Mouse (Mus musculus) stomach, embryonic 15.5 days (tissue): ENCODE measurements around the gene Gm13277. TPM values are rescaled to one million over a fixed set of nuclear protein-coding genes. Genes with fewer than 3 reads are reported as not detected.
"Not testable (repeated sequence)": the region's sequence is repeated elsewhere in the genome, so short reads cannot be mapped to it uniquely, and the experiment has no call there.

ENCODE experiments used
- ATAC-seq: fragments of 200-750 bp; cut with Nextera tagmentation; 2 replicates; pipeline ENCODE4 v1.8.0; 2017; ENCODE audit warnings: low read depth, moderate number of reproducible peaks, moderate TSS enrichment; ENCODE audit not compliant: insufficient read depth, low FRiP score
- H3K27ac ChIP-seq: fragments of 300-500 bp; sonication (generic); 2 replicates; pipeline ENCODE4 v1.5.1; 2015; ENCODE audit warnings: mild to moderate bottlenecking, inconsistent platforms
- H3K27me3 ChIP-seq: fragments of 300-500 bp; sonication (generic); replicated peaks from 2 replicates; pipeline ENCODE4 v1.6.1; 2015; ENCODE audit warnings: inconsistent platforms
- H3K36me3 ChIP-seq: fragments of 300-500 bp; sonication (generic); 2 replicates; pipeline ENCODE4 v1.6.1; 2015; ENCODE audit warnings: inconsistent platforms
- H3K4me1 ChIP-seq: fragments of 300-500 bp; sonication (generic); 2 replicates; pipeline ENCODE4 v1.6.1; 2015; ENCODE audit warnings: inconsistent platforms
- H3K4me2 ChIP-seq: fragments of 300-500 bp; sonication (generic); 2 replicates; pipeline ENCODE4 v1.6.1; 2015; ENCODE audit warnings: mild to moderate bottlenecking, inconsistent platforms
- H3K4me3 ChIP-seq: fragments of 300-500 bp; sonication (generic); replicated peaks from 2 replicates; pipeline ENCODE4 v1.5.1; 2015; ENCODE audit warnings: inconsistent platforms
- H3K9ac ChIP-seq: fragments of 300-500 bp; sonication (generic); 2 replicates; pipeline ENCODE4 v1.6.1; 2015; ENCODE audit warnings: inconsistent platforms
- H3K9me3 ChIP-seq: fragments of 300-500 bp; sonication (generic); 2 replicates; pipeline ENCODE4 v1.6.1; 2016; ENCODE audit warnings: inconsistent platforms
- WGBS: fragments of 180-500 bp; shearing (Covaris S2); methylation state at CpG from one replicate; pipeline ENCODE4 v1.1.7; 2015; 5-methylcytosine and 5-hydroxymethylcytosine counted together
- polyA plus RNA-seq: library from polyadenylated mRNA; unstranded; fragments of >200 nt; fragmentation: Nextera tagmentation; extraction: Ambion mirVana; gene quantifications from 2 replicates; pipeline ENCODE4 v1.2.1, GENCODE M21; 2015

The Gm13277 gene
- polyA plus RNA-seq, 1 experiment from 2014 or later = not detected

DNA sequence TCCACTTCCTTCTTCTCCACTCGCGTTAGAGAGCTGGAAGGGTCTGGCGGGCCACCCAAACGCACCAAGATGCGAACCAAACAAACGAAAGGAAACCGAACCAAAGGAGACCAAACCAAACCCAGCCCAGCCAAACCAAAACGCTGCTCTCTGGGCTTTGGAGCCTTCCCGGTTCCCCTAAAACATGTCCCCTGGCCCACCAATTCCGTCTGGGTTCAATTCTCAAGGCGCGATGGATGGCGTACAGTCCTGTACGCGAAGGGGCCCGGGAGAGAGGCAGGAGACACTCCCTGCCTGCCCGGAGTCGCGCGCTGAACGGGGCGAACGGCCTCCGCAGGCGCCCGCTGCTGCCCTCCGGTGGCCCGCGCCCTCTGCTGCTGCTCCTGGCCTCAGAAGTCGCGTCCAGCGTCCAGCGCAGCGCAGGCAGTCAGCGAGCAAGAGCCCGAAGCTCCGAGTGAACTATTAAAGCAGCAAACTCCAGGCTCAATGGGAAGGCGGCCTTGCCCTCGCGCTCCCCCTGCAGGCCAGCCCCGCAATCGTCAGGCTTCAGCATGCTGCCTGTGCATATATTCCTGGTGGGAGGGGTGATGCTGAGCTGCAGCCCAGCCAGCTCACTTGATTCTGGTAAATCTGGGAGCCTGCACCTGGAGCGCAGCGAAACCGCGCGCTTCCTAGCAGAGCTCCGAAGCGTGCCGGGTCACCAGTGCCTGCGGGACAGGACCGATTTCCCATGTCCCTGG, 5.7 kb downstream of the Gm13277 start, which contains the start of gene Gm13275:
Gm13275 (plus strand) TSS at position 552 of the 740 bp plus-strand sequence.
- not testable (repeated sequence) for H3K27ac ChIP-seq, H3K9me3 ChIP-seq, H3K4me1 ChIP-seq, ATAC-seq, H3K4me2 ChIP-seq, H3K27me3 ChIP-seq, H3K36me3 ChIP-seq, H3K4me3 ChIP-seq, H3K9ac ChIP-seq
- 0% methylated on average over 7 of the region's 52 CpGs for WGBS

DNA sequence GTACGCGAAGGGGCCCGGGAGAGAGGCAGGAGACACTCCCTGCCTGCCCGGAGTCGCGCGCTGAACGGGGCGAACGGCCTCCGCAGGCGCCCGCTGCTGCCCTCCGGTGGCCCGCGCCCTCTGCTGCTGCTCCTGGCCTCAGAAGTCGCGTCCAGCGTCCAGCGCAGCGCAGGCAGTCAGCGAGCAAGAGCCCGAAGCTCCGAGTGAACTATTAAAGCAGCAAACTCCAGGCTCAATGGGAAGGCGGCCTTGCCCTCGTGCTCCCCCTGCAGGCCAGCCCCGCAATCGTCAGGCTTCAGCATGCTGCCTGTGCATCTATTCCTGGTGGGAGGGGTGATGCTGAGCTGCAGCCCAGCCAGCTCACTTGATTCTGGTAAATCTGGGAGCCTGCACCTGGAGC, 8.7 kb downstream of the Gm13277 start, which contains the start of gene Gm13279:
Gm13279 (plus strand) TSS at position 301 of the 400 bp plus-strand sequence.
- not testable (repeated sequence) for H3K4me2 ChIP-seq, H3K36me3 ChIP-seq, H3K9me3 ChIP-seq, H3K9ac ChIP-seq, H3K27ac ChIP-seq, H3K4me1 ChIP-seq, H3K27me3 ChIP-seq, H3K4me3 ChIP-seq, ATAC-seq
- no CpG with 5 or more reads among the region's 28 CpGs for WGBS

DNA sequence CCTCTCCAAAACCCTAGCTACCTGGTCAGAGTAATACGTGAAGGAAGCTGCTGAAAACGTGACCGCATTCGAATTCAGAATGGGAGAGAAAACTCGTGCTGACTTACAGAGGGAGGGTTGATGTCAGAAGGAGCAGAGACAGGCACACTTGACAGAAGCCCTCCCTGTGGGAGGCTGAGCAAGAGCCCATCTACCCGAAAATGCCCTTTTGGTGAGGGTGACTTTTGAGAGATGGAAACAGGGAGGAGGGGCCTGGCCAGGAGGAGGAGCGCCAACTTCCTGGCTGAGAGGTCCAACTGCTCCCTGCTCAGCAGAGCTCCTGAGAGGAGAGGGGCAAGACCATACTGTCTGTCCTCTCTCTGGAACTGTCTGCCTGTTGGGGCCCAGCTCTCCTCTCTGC, 10.9 kb downstream of the Gm13277 start, which contains the start of gene Gm13285:
Gm13285 (plus strand) TSS at position 301 of the 400 bp plus-strand sequence.
- WGBS = 19% methylated on average over 5 of the region's 7 CpGs
- not testable (repeated sequence) for H3K27me3 ChIP-seq

DNA sequence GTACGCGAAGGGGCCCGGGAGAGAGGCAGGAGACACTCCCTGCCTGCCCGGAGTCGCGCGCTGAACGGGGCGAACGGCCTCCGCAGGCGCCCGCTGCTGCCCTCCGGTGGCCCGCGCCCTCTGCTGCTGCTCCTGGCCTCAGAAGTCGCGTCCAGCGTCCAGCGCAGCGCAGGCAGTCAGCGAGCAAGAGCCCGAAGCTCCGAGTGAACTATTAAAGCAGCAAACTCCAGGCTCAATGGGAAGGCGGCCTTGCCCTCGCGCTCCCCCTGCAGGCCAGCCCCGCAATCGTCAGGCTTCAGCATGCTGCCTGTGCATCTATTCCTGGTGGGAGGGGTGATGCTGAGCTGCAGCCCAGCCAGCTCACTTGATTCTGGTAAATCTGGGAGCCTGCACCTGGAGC, 14.5 kb downstream of the Gm13277 start, which contains the start of gene Gm13287:
Gm13287 (plus strand) TSS at position 301 of the 400 bp plus-strand sequence.
- no CpG with 5 or more reads among the region's 29 CpGs for WGBS
- not testable (repeated sequence) for H3K27me3 ChIP-seq, H3K4me3 ChIP-seq

More for the DNA sequence above, 10.9 kb downstream of the Gm13277 start, which contains the start of gene Gm13285:
- not testable (repeated sequence) for H3K4me3 ChIP-seq, H3K27ac ChIP-seq, ATAC-seq, H3K36me3 ChIP-seq, H3K4me1 ChIP-seq, H3K9me3 ChIP-seq, H3K4me2 ChIP-seq, H3K9ac ChIP-seq

DNA sequence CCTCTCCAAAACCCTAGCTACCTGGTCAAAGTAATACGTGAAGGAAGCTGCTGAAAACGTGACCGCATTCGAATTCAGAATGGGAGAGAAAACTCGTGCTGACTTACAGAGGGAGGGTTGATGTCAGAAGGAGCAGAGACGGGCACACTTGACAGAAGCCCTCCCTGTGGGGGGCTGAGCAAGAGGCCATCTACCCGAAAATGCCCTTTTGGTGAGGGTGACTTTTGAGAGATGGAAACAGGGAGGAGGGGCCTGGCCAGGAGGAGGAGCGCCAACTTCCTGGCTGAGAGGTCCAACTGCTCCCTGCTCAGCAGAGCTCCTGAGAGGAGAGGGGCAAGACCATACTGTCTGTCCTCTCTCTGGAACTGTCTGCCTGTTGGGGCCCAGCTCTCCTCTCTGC, 16.8 kb downstream of the Gm13277 start, which contains the start of gene Gm13288:
Gm13288 (plus strand) TSS at position 301 of the 400 bp plus-strand sequence.
- H3K9ac ChIP-seq, H3K4me1 ChIP-seq, ATAC-seq, H3K27ac ChIP-seq, H3K36me3 ChIP-seq, H3K4me2 ChIP-seq, H3K27me3 ChIP-seq, H3K9me3 ChIP-seq: not testable (repeated sequence)
- 0 out of 2 replicates have a peak within 1 kb of the TSS, but pooled peaks have one; percentile 23 for H3K4me3 ChIP-seq
- WGBS = no CpG with 5 or more reads among the region's 8 CpGs

More for the DNA sequence above, 14.5 kb downstream of the Gm13277 start, which contains the start of gene Gm13287:
- H3K27ac ChIP-seq, H3K9ac ChIP-seq, H3K9me3 ChIP-seq, ATAC-seq, H3K4me1 ChIP-seq, H3K36me3 ChIP-seq: not testable (repeated sequence)
- H3K4me2 ChIP-seq = peak within 1 kb of the TSS; percentile 33; the same call in 1 of the 2 replicates

DNA sequence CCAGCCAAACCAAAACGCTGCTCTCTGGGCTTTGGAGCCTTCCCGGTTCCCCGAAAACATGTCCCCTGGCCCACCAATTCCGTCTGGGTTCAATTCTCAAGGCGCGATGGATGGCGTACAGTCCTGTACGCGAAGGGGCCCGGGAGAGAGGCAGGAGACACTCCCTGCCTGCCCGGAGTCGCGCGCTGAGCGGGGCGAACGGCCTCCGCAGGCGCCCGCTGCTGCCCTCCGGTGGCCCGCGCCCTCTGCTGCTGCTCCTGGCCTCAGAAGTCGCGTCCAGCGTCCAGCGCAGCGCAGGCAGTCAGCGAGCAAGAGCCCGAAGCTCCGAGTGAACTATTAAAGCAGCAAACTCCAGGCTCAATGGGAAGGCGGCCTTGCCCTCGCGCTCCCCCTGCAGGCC, 17.3 kb downstream of the Gm13277 start:
- not testable (repeated sequence) for H3K4me1 ChIP-seq, H3K9me3 ChIP-seq, ATAC-seq, H3K27me3 ChIP-seq, H3K4me2 ChIP-seq, H3K9ac ChIP-seq, H3K36me3 ChIP-seq, H3K27ac ChIP-seq
- WGBS = 0% methylated on average over 14 of the region's 34 CpGs
- 0 out of 2 replicates have a peak overlapping the region, but pooled peaks have one; percentile 23 for H3K4me3 ChIP-seq

DNA sequence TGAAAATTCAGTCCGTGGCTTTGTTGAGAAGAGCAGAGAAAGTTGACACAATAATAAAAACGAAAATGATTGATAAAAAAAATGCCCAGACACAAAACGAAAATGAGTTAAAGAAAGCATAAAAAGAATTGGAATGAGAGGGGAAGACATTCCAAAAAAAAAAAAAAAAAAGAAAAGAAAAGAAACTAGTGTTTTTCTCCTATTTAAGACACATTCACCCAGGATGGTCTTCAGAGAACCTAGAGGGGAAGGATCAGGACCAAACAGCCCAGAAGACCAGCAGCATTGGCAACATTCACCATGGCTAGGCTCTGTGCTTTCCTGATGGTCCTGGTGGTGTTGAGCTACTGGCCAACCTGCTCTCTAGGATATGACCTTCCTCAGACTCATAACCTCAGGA, 27.5 kb downstream of the Gm13277 start, which contains the start of gene Ifna7:
Ifna7 (plus strand) TSS at position 301 of the 400 bp plus-strand sequence.
- Histone ChIP-seq H3K27ac (no peak within 1 kb of the TSS), H3K27me3 (no peaks in the 10 kb centered on the region), H3K4me3 (no peak within 1 kb of the TSS), H3K4me1 (no peaks in the 10 kb centered on the region), H3K4me2 (no peak within 1 kb of the TSS), H3K36me3 (no peaks in the 10 kb centered on the region), H3K9me3 (no peaks in the 10 kb centered on the region), H3K9ac (no peak within 1 kb of the TSS)
- WGBS = 55% methylated on average over 3 of the region's 3 CpGs
- no peak for ATAC-seq

DNA sequence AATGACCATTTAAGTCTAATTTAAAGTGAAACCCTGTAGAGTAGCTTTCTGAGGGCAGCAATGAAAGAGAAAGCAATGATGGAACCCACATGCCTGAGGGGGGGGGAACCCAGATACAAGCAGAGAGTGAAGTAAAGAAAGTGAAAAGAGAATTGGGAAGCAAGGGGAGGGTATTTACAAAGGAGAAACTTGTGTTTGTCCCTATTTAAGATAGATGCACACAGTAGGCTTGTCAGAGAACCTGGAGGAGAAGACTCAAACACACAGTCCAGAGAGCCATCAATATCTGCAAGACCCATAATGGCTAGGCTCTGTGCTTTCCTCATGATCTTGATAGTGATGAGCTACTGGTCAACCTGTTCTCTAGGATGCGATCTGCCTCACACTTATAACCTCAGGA, 31.2 kb downstream of the Gm13277 start, which contains the start of gene Ifna11:
Ifna11 (plus strand) TSS at position 301 of the 400 bp plus-strand sequence.
- no peaks in the 10 kb centered on the region for H3K4me1 ChIP-seq
- WGBS = 85% methylated on average over 1 of the region's 1 CpGs
- no peak within 1 kb of the TSS for H3K9ac ChIP-seq

DNA sequence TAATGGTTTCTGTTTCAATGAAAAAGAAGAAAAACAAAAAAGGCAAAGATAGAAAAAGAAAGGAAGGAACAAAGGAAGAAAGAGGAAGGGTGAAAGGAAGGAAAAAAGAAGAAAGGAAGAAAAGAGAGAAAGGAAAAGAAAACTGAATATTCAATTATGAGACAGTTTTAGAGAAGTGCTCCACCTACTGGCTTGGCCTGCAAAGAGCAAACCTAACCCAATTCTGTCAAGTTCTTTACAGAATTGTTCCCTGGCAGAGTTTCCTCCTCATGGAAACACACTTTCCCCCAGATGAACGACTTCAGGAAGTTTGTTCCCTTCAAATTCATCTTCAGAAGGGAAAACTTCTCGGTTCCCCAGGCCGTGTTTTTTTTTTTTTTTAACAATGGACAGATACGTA, 34.6 kb downstream of the Gm13277 start:
- ATAC-seq = no peak
- WGBS = 22% methylated on average over 4 of the region's 4 CpGs
- no peaks in the 10 kb centered on the region for H3K4me1 ChIP-seq
- H3K36me3 ChIP-seq = no peaks in the 10 kb centered on the region
- no peak overlapping the region for H3K27ac ChIP-seq
- no peak overlapping the region for H3K4me2 ChIP-seq
- no peak overlapping the region for H3K4me3 ChIP-seq
- no peaks in the 10 kb centered on the region for H3K27me3 ChIP-seq
- no peaks in the 10 kb centered on the region for H3K9me3 ChIP-seq
- no peak overlapping the region for H3K9ac ChIP-seq

More for the DNA sequence above, 31.2 kb downstream of the Gm13277 start, which contains the start of gene Ifna11:
- H3K9me3 ChIP-seq = no peaks in the 10 kb centered on the region
- no peak within 1 kb of the TSS for H3K4me3 ChIP-seq
- ATAC-seq = no peak
- no peaks in the 10 kb centered on the region for H3K27me3 ChIP-seq
- H3K36me3 ChIP-seq = no peaks in the 10 kb centered on the region
- H3K4me2 ChIP-seq = no peak within 1 kb of the TSS
- H3K27ac ChIP-seq = no peak within 1 kb of the TSS

DNA sequence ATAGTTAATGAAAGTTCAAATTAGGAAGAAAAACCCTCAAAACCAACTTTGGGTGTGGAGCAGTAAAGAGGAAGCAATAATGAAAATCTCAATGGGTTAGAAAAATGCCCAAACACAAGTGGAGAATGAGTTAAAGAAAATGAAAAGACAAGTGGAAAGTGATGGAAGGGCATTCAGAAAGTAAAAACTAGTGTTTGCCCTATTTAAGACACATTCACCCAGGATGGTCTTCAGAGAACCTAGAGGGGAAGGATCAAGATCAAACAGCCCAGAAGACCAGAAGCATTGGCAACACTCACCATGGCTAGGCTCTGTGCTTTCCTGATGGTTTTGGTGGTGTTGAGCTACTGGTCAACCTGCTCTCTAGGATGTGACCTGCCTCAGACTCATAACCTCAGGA, 38.7 kb downstream of the Gm13277 start, which contains the start of gene Ifna6:
Ifna6 (plus strand) TSS at position 301 of the 400 bp plus-strand sequence.
- not testable (repeated sequence) for ATAC-seq, H3K4me1 ChIP-seq, H3K9me3 ChIP-seq, H3K4me3 ChIP-seq, H3K36me3 ChIP-seq, H3K27me3 ChIP-seq, H3K4me2 ChIP-seq, H3K27ac ChIP-seq, H3K9ac ChIP-seq

DNA sequence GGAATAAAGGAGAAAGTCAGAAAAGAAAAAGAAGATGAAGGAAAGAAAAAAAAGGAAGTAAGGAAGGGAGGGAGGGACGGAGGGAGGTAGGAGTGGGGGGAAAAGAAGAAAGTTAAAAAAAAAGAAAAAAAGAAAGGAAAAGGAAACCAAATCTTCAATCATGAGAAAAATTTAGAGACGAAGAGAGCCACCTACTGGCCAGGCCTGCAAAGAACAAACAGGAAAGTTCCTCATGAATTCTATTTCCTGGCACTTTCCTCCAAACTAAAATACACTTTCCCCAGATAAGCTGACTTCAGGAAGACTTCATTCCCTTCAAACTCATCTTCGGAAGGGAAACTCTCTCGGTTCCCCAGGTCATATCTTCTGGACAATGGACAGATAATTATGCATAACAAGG, 42.1 kb downstream of the Gm13277 start:
- ATAC-seq = no peak
- Histone ChIP-seq H3K4me2 (no peak overlapping the region), H3K9me3 (no peaks in the 10 kb centered on the region), H3K27ac (no peak overlapping the region), H3K27me3 (no peaks in the 10 kb centered on the region), H3K4me1 (no peaks in the 10 kb centered on the region), H3K9ac (no peak overlapping the region), H3K36me3 (no peaks in the 10 kb centered on the region), H3K4me3 (no peak overlapping the region)
- WGBS = 38% methylated on average over 4 of the region's 4 CpGs

DNA sequence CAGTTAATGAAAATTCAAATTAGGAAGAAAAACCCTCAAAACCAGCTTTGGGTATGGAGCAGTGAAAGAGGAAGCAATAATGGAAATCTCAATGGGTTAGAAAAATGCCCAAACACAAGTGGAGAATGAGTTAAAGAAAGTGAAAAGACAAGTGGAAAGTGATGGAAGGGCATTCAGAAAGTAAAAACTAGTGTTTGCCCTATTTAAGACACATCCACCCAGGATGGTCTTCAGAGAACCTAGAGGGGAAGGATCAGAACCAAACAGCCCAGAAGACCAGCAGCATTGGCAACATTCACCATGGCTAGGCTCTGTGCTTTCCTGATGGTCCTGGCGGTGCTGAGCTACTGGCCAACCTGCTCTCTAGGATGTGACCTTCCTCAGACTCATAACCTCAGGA, 46.8 kb downstream of the Gm13277 start, which contains the start of gene Ifna5:
Ifna5 (plus strand) TSS at position 301 of the 400 bp plus-strand sequence.
- H3K27me3 ChIP-seq, ATAC-seq: not testable (repeated sequence)
- 88% methylated on average over 1 of the region's 1 CpGs for WGBS

More for the DNA sequence above, 46.8 kb downstream of the Gm13277 start, which contains the start of gene Ifna5:
- H3K9ac ChIP-seq, H3K9me3 ChIP-seq, H3K4me2 ChIP-seq, H3K4me1 ChIP-seq, H3K36me3 ChIP-seq, H3K27ac ChIP-seq, H3K4me3 ChIP-seq: not testable (repeated sequence)
